Comparison of ENCODE assay signal across 17 mouse cellular contexts in the genomic region with DNA sequence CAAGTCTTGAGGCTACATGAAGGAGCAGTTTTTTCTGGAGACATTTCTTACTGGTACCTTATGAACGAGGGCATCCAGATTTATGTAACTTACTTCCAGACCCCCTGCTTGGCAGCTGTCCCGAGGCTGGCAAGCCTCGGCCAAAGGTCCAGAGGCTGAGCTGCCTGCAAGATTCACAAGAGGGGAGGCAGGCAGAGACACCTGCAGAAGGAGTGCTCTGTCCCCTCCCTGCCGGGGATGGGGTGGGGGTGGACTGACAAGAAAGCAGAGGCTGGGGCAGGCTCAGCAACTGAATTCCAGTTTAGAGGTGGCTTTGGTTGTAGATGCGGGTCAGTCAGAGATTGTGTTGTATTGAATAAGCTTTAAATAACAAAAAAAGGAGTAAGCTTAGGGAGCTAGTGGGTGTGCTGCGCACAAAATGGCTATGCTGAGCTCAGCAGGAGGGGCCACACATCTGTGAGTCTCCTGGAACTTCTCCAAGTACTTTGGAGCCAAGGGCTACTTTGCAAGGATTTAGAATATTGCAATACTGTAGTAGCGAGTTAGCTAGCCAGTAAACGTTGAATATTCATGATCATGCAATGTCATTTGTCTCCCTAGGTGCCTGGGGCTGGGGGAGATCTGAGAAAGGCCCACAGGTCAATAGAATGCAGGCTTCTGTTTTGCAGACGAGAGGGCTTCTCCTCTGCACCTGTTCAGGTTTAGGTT. TPM values are rescaled to one million over a fixed set of nuclear protein-coding genes. Genes with fewer than 3 reads are reported as not detected.
A peak's percentile ranks its signal among the peaks of the same experiment; 100 is the strongest.
DNase-seq lines count a peak whose midpoint lies in the region; ATAC-seq lines count a peak whose summit lies in the region.
"Had no signal": no experiment of that assay in that cellular context is flagged by ENCODE, and none has a peak within 500 bp of the region (broad histone marks: within the 10 kb centered on the region; RNA-seq: fewer than 3 reads in every experiment).

No protein-coding gene starts in this region.

- no peak overlapping the region for H3K27ac ChIP-seq in kidney, embryonic 14.5 days (ENCODE audit: low read depth, low read length)
- H3K27ac ChIP-seq: heart, adult 2 months; kidney, postnatal 0 days; limb, embryonic 13.5 days; stomach, embryonic 15.5 days had no signal

- 19% methylated on average over 9 of the region's 9 CpGs for WGBS in kidney, embryonic 14.5 days

- H3K9ac ChIP-seq in kidney, embryonic 14.5 days (ENCODE audit: low read depth, low read length) = no peak overlapping the region
- H3K9ac ChIP-seq: limb, embryonic 13.5 days; stomach, embryonic 15.5 days had no signal

- ATAC-seq in kidney, embryonic 14.5 days (ENCODE audit: low FRiP score, low TSS enrichment) = no peak
- ATAC-seq: Patski had no signal

- H3K9me3 ChIP-seq in kidney, embryonic 14.5 days (ENCODE audit: control insufficient read depth, low read length) = no peaks in the 10 kb centered on the region
- H3K9me3 ChIP-seq: limb, embryonic 13.5 days; stomach, embryonic 15.5 days had no signal

- no peak overlapping the region for H3K4me2 ChIP-seq in kidney, embryonic 14.5 days (replicated peaks; ENCODE audit: low read depth, low read length)
- H3K4me2 ChIP-seq: limb, embryonic 13.5 days; stomach, embryonic 15.5 days had no signal

- peak; percentile 57 for DNase-seq in kidney, adult 11 months
- DNase-seq in ES-CJ7 (ENCODE audit: low read depth, low spot score) (peak; percentile 83), ZHBTc4 (ENCODE audit: low read depth, low spot score) (peak; percentile 88), MN1 (ENCODE audit: low spot score) (no peak)
- peak; percentile 65 for DNase-seq in kidney, postnatal 10 days
- no peak for DNase-seq in T-cell, adult 2 months (ENCODE audit: low spot score)
- DNase-seq: adrenal gland, postnatal 10 days; cerebellum, adult 9-10 months; heart, adult 2 months; heart, postnatal 14 days; lung, adult 2 months; thymus, postnatal 36 days had no signal

- H3K4me3 ChIP-seq in kidney, embryonic 14.5 days (ENCODE audit: low read length) = no peak overlapping the region
- H3K4me3 ChIP-seq: heart, adult 2 months; limb, embryonic 13.5 days; stomach, embryonic 15.5 days had no signal

- no peaks in the 10 kb centered on the region for H3K27me3 ChIP-seq in kidney, embryonic 14.5 days (ENCODE audit: control insufficient read depth, insufficient read depth, low read length)
- H3K27me3 ChIP-seq: Patski; stomach, embryonic 15.5 days had no signal

- no peaks in the 10 kb centered on the region for H3K36me3 ChIP-seq in kidney, embryonic 14.5 days (ENCODE audit: control insufficient read depth, insufficient read depth, low read length)
- H3K36me3 ChIP-seq: limb, embryonic 13.5 days; stomach, embryonic 15.5 days had no signal

- no peaks in the 10 kb centered on the region for H3K4me1 ChIP-seq in kidney, embryonic 14.5 days (ENCODE audit: control insufficient read depth, insufficient read depth, low read length)

RNA-seq across cellular contexts. Expression of a gene that starts 15.7 kb away (rescaled TPM):
- polyA plus RNA-seq in kidney, embryonic 14.5 days (2014; fragmentation: Nextera tagmentation; extraction: Ambion mirVana) = 37.8 and 42.1 TPM in 2 replicates

Comparison
In these comparisons a context has a peak if more than half of its experiments do, and no peak if none do; other contexts are left out.
1. DNase-seq: peak in kidney, adult 11 months (single experiment), ES-CJ7 (single experiment), ZHBTc4 (single experiment) and kidney, postnatal 10 days (single experiment); none in T-cell, adult 2 months (single experiment) and MN1 (single experiment).